Mouse (Mus musculus): ENCODE measurements around the gene Foxp2.

The Foxp2 gene

GRCm38 (mm10) chr6:15396462-15396861 is 495.3 kb downstream of the Foxp2 start:
- no peak for DNase-seq

DNA sequence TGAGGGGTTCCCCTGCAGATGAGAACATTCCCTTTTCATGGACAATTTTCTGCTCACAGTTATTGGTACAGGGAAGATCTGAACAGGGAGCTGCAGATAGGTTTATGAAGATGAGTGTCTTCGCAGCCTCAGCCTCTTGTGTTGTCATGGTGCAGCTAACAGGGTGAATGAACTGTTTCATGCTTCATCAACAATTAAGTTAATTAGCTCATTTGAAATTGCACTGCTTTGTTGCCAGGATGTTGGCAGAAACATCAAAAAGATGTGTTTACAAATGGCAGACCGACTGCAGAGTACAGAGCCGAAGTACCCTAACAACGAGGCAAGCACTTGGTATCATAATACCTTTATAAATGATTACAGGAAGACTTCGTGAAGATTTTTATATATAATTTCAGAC is 496.3 kb downstream of the Foxp2 start:
- DNase-seq, result no peak

DNA sequence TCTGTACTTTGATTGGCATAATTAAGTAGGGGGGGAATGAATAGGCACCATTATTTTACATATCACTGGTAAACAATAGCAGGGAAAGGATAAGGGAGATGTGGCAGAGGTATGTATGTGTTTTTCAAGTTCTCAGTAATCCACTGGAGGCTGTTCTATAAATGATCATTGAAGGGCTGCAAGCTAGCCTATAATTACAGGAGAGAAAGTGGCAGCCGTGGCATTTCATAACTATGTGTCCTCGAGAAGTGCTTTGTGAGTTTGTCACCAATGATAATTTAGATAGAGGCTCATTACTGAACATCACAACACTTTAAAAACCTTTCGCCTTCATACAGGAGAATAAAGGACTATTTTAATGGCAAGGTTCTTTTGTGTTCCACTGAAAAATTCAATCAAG is 500.0 kb downstream of the Foxp2 start:
- DNase-seq, result no peak

DNA sequence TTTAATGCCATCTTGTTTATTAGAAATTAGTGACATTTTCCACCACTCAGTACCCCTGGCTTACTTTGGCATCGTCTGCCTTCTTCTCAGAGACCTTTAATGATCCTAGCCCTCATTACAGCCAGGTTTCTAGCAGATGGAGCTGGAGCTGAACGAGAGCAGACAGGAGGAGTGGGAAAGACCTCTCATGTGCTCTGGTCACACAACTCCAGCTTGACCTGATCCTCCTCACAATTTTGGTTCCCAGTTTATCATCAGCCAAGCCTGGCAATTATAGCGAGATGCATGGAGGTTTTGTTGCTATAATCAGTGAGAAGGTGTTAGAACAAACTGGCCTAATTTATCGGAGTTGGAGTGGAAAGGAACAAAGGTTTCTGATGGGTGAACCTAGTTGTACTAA is 500.9 kb downstream of the Foxp2 start:
- no peak for DNase-seq

DNA sequence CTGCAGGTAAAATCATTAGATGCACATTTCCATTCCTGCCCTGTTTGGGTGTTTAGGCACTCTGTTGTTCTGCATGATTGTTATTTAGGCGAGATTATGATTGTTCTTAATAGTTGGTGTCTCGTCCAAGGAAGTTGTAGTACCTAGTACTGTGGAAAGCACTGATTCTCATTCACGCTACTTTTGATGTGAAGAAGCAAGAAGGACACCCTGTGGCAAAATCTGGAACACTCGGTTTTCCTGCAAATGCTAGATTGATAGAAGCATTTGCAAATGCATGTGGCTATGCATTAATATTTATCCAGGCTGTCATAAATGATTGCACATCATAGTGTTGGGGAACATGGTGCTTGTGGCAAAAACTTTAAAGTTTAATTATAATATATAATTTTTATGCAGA is 514.0 kb downstream of the Foxp2 start:
- no peak for DNase-seq

DNA sequence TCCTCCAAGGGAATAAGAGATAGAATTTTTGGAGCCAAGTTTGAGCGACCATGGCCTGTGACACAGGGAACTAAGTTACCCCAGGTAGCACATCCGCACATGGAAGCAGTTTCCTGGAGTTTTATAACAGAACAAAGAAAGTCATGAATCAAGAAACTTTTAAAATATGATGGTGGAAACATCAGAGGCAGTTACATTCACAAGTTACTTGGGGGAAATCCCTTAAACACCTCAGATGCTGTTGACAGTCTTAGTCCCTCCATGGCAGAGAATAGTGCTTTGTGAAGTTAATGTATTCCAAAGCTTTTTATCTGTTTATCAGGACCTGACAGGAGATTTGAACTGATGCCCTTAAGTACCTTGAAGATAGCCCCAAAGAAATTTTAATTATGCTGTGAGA is 558.6 kb downstream of the Foxp2 start:
- no peak for DNase-seq

GRCm38 (mm10) chr6:15463390-15463789 is 562.2 kb downstream of the Foxp2 start:
- no peak for DNase-seq

DNA sequence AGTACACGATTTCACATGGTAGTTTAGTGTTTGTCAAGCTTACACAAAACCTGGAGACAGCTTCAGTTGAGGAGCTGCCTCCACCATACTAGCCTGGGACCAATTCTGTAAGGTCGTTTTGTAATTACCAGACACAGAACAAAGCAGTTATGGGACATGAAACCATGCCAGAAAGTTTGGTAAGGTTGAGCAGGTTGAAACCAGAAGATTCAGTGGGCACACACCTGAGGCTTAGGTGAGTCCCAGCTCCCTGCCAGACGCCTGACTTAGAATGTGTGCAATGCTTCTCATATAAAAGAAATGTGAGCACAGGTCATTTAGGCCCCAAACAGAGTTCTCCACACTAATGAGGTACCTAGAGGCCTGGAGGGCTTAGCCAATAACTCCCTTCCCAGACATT is 564.3 kb downstream of the Foxp2 start:
- no peak for DNase-seq

- DNase-seq, result no peak
These were observed 565.5 kb downstream of the Foxp2 start for GRCm38 (mm10) chr6:15466634-15467033.

- DNase-seq, result no peak
These were observed 585.8 kb downstream of the Foxp2 start for GRCm38 (mm10) chr6:15486909-15487308.
